In the genomic region with DNA sequence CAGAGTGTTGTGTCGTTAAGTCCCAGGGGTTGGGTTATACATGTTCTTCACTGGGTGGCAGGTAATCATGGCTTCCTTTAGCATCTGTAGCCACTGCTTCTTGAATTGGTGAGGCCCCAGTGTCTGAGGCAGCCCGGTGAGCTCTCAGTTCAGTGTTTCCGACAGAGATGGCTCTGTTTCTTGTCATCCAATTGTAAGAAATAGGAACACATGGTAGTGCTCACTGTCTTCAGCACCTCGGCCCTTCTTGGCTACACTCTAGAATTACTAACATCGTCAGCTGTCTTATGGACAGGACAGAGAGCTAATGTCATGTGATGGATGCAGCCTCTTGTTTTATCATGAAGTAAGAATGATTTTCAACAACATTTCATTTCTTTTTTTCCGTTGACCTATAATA, we compare ENCODE assay signal across 14 mouse cellular contexts.
"Had no signal": no experiment of that assay in that cellular context is flagged by ENCODE, and none has a peak within 500 bp of the region (broad histone marks: within the 10 kb centered on the region; RNA-seq: fewer than 3 reads in every experiment).

No protein-coding gene starts in this region.

- H3K27ac ChIP-seq: limb, embryonic 12.5 days; liver, embryonic 13.5 days; lung, embryonic 15.5 days; midbrain, embryonic 12.5 days; neural tube, embryonic 13.5 days had no signal

- H3K9me3 ChIP-seq: limb, embryonic 12.5 days; liver, embryonic 13.5 days; lung, embryonic 15.5 days; midbrain, embryonic 12.5 days; neural tube, embryonic 13.5 days had no signal

- ATAC-seq: liver, postnatal 0 days; midbrain, embryonic 16.5 days had no signal

- H3K9ac ChIP-seq: limb, embryonic 12.5 days; liver, embryonic 13.5 days; liver, postnatal 0 days; lung, embryonic 15.5 days; midbrain, embryonic 12.5 days; neural tube, embryonic 13.5 days had no signal

- H3K4me3 ChIP-seq: limb, embryonic 12.5 days; liver, embryonic 13.5 days; lung, embryonic 15.5 days; midbrain, embryonic 12.5 days; neural tube, embryonic 13.5 days had no signal

- H3K4me2 ChIP-seq: limb, embryonic 12.5 days; liver, embryonic 13.5 days; lung, embryonic 15.5 days; midbrain, embryonic 12.5 days; neural tube, embryonic 13.5 days had no signal

- H3K4me1 ChIP-seq: liver, embryonic 13.5 days had no signal

- DNase-seq: kidney, adult 8-10 months; kidney, postnatal 25 days; layer of hippocampus, adult 9-11 months; liver; liver, embryonic 13.5 days; liver, postnatal 0 days; lung, postnatal 14 days; right cerebral cortex, postnatal 14 days; thymus, adult 18-20 months had no signal

- H3K36me3 ChIP-seq: limb, embryonic 12.5 days; liver, embryonic 13.5 days; lung, embryonic 15.5 days; midbrain, embryonic 12.5 days; neural tube, embryonic 13.5 days had no signal
